Mouse (Mus musculus) neural tube, embryonic 15.5 days (tissue): Measurements from ENCODE around the gene Gm37240. TPM values are rescaled to one million over a fixed set of nuclear protein-coding genes. Genes with fewer than 3 reads are reported as not detected.

Experiments
- ATAC-seq: fragments of 200-750 bp; cut with Nextera tagmentation; 2 replicates; pipeline ENCODE4 v1.8.0; 2017; ENCODE audit warnings: mild to moderate bottlenecking, moderate TSS enrichment, moderate library complexity; ENCODE audit not compliant: low FRiP score
- H3K27ac ChIP-seq: fragments of 300-500 bp; sonication (generic); replicated peaks from 2 replicates; pipeline ENCODE4 v1.5.1; 2015; ENCODE audit warnings: mild to moderate bottlenecking, inconsistent platforms
- H3K27me3 ChIP-seq: fragments of 300-500 bp; sonication (generic); replicated peaks from 2 replicates; pipeline ENCODE4 v1.6.1; 2015; ENCODE audit warnings: inconsistent platforms
- H3K36me3 ChIP-seq: fragments of 300-500 bp; sonication (generic); 2 replicates; pipeline ENCODE4 v1.6.1; 2015; ENCODE audit warnings: inconsistent platforms
- H3K4me1 ChIP-seq: fragments of 300-500 bp; sonication (generic); 2 replicates; pipeline ENCODE4 v1.6.1; 2015; ENCODE audit warnings: inconsistent platforms
- H3K4me2 ChIP-seq: fragments of 300-500 bp; sonication (generic); 2 replicates; pipeline ENCODE4 v1.6.1; 2015; ENCODE audit warnings: inconsistent platforms, mild to moderate bottlenecking, moderate library complexity
- H3K4me3 ChIP-seq: fragments of 300-500 bp; sonication (generic); replicated peaks from 2 replicates; pipeline ENCODE4 v1.5.1; 2015; ENCODE audit warnings: mild to moderate bottlenecking, inconsistent platforms
- H3K9ac ChIP-seq: fragments of 300-500 bp; sonication (generic); replicated peaks from 2 replicates; pipeline ENCODE4 v1.6.1; 2015; ENCODE audit warnings: mild to moderate bottlenecking, inconsistent platforms
- H3K9me3 ChIP-seq: fragments of 300-500 bp; sonication (generic); replicated peaks from 2 replicates; pipeline ENCODE4 v1.6.1; 2016; ENCODE audit warnings: inconsistent platforms
- WGBS: fragments of 180-500 bp; shearing (Covaris S2); methylation state at CpG from one replicate; pipeline ENCODE4 v1.1.7; 2015; ENCODE audit warnings: mixed read lengths; 5-methylcytosine and 5-hydroxymethylcytosine counted together
- polyA plus RNA-seq: library from polyadenylated mRNA; unstranded; fragments of >200 nt; fragmentation: Nextera tagmentation; extraction: Ambion mirVana; gene quantifications from 2 replicates; pipeline ENCODE4 v1.2.1, GENCODE M21; 2015

Gm37240 gene
- polyA plus RNA-seq, 1 experiment from 2014 or later, result 0.99 TPM

GRCm38 (mm10) chr3:84930683-84931082 lies 956.6 kb downstream of the Gm37240 start:
- WGBS, result 87% methylated on average over 3 of the region's 3 CpGs
- Histone ChIP-seq H3K4me3 (no peak overlapping the region), H3K36me3 (no peaks in the 10 kb centered on the region), H3K27me3 (no peaks in the 10 kb centered on the region), H3K9me3 (no peaks in the 10 kb centered on the region), H3K9ac (no peak overlapping the region), H3K27ac (no peak overlapping the region), H3K4me2 (no peak overlapping the region), H3K4me1 (no peaks in the 10 kb centered on the region)
- ATAC-seq, result no peak

- Histone ChIP-seq H3K36me3 (no peaks in the 10 kb centered on the region), H3K27me3 (no peaks in the 10 kb centered on the region), H3K4me2 (no peak overlapping the region), H3K4me1 (no peaks in the 10 kb centered on the region), H3K27ac (no peak overlapping the region), H3K9me3 (no peaks in the 10 kb centered on the region), H3K4me3 (no peak overlapping the region), H3K9ac (no peak overlapping the region)
- no peak for ATAC-seq
- WGBS, result 95% methylated on average over 3 of the region's 3 CpGs
Observed at GRCm38 (mm10) chr3:84929171-84929570, 958.1 kb downstream of the Gm37240 start.

DNA sequence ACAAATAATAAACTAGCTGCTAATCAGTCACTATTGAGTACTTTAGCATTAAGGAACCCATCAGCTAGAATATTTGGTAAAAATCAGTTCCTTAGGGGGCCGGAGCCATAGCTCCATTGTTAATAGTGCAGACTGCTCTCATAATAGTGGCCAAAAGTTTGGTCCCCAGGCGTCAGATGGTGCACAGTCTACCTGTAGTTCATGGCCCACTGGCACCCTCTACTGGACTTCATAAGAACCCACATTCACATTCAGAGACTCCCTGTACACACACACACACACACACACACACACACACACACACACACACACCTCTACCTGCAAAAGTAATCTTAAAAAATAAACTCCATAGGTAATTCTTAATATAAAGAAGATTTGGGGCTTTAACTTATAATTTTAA lies 959.4 kb downstream of the Gm37240 start:
- Histone ChIP-seq H3K9me3 (no peaks in the 10 kb centered on the region), H3K36me3 (no peaks in the 10 kb centered on the region), H3K27ac (no peak overlapping the region), H3K4me3 (no peak overlapping the region), H3K4me2 (no peak overlapping the region), H3K4me1 (no peaks in the 10 kb centered on the region), H3K27me3 (no peaks in the 10 kb centered on the region), H3K9ac (no peak overlapping the region)
- no peak for ATAC-seq
- WGBS, result 88% methylated on average over 2 of the region's 2 CpGs

- Histone ChIP-seq H3K4me2 (no peak overlapping the region), H3K27me3 (no peaks in the 10 kb centered on the region)
- WGBS, result 86% methylated on average over 8 of the region's 8 CpGs
Observed at GRCm38 (mm10) chr3:84927168-84927794, 960.0 kb downstream of the Gm37240 start.

GRCm38 (mm10) chr3:84926140-84926539 lies 961.2 kb downstream of the Gm37240 start:
- 94% methylated on average over 5 of the region's 5 CpGs for WGBS
- Histone ChIP-seq H3K36me3 (no peaks in the 10 kb centered on the region), H3K4me3 (no peak overlapping the region), H3K9me3 (no peaks in the 10 kb centered on the region), H3K27me3 (no peaks in the 10 kb centered on the region), H3K27ac (no peak overlapping the region), H3K4me2 (no peak overlapping the region), H3K4me1 (no peaks in the 10 kb centered on the region), H3K9ac (no peak overlapping the region)
- ATAC-seq, result no peak

More at GRCm38 (mm10) chr3:84927168-84927794, 960.0 kb downstream of the Gm37240 start:
- Histone ChIP-seq H3K9ac (no peak overlapping the region), H3K4me3 (no peak overlapping the region), H3K36me3 (no peaks in the 10 kb centered on the region), H3K9me3 (no peaks in the 10 kb centered on the region), H3K27ac (no peak overlapping the region), H3K4me1 (no peaks in the 10 kb centered on the region)
- no peak for ATAC-seq

GRCm38 (mm10) chr3:84925229-84925628 lies 962.1 kb downstream of the Gm37240 start:
- H3K27me3 ChIP-seq, result no peaks in the 10 kb centered on the region
- no peak overlapping the region for H3K4me3 ChIP-seq
- H3K9me3 ChIP-seq, result no peaks in the 10 kb centered on the region
- no peak overlapping the region for H3K4me2 ChIP-seq
- no peaks in the 10 kb centered on the region for H3K4me1 ChIP-seq
- no peak overlapping the region for H3K27ac ChIP-seq
- no peak overlapping the region for H3K9ac ChIP-seq
- H3K36me3 ChIP-seq, result no peaks in the 10 kb centered on the region
- 90% methylated on average over 4 of the region's 4 CpGs for WGBS
- no peak for ATAC-seq

DNA sequence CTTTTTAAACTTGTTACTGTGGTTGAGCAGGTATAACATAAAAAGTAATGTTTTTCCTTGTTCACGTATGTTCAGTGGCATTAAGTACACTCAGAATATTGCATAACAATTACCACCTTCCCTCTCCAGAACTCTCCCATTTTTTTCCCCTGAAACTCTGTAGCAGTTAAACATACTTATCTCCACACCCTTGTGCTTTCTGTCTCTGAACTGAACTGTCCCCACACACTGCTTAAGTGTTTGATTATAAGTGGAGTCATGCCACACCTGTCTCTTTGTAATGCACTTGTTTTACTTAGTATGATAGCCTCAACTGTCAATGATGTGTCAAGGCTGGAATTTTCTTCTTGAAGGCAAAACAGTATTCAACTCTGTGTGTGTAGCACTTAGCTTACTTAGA lies 963.6 kb downstream of the Gm37240 start:
- H3K4me3 ChIP-seq, result no peak overlapping the region
- no peaks in the 10 kb centered on the region for H3K27me3 ChIP-seq
- no peak overlapping the region for H3K9ac ChIP-seq
- H3K36me3 ChIP-seq, result no peaks in the 10 kb centered on the region
- WGBS, result 84% methylated on average over 1 of the region's 1 CpGs
- no peaks in the 10 kb centered on the region for H3K4me1 ChIP-seq
- H3K4me2 ChIP-seq, result no peak overlapping the region
- H3K27ac ChIP-seq, result no peak overlapping the region
- H3K9me3 ChIP-seq, result no peaks in the 10 kb centered on the region
- no peak for ATAC-seq

GRCm38 (mm10) chr3:84923256-84923655 lies 964.1 kb downstream of the Gm37240 start:
- WGBS, result 87% methylated on average over 1 of the region's 1 CpGs
- ATAC-seq, result no peak
- H3K4me3 ChIP-seq, result no peak overlapping the region
- H3K4me1 ChIP-seq, result no peaks in the 10 kb centered on the region
- H3K9ac ChIP-seq, result no peak overlapping the region
- H3K4me2 ChIP-seq, result no peak overlapping the region
- no peaks in the 10 kb centered on the region for H3K9me3 ChIP-seq
- H3K27ac ChIP-seq, result no peak overlapping the region
- H3K36me3 ChIP-seq, result no peaks in the 10 kb centered on the region
- no peaks in the 10 kb centered on the region for H3K27me3 ChIP-seq

DNA sequence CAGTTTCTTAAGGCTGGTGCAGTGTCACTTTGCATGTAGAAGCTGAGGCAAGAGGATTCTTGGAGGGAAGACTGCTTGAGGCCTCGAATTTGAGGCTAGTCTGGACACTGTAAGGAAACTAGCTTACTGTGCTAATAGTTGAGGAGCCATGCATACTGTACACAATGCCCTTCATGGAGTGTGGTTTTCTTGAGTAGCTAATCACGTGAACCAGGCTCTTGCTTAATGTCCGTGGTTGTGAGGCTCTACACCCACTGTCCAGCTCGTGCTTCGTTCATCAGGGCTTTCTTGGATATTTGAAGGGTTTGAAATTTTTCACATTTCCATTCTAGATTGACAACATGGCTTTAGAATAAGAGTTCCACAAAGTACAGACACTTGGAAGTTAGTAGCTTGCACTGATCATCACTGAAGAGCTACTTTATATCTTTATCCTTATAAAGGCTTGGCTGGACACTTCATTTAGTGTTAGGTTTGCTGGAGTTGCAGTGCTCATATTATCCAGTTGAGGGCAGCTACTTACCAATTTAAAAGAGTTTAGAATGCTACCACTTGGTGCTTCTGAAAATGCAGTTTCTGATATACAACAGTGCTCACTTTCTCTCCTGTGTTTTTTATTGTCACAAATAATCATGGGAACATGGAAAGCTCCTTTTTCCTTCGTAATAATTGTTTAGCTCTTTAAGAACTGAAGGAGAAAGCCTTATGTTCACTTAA lies 965.5 kb downstream of the Gm37240 start:
- Histone ChIP-seq H3K9me3 (no peaks in the 10 kb centered on the region), H3K36me3 (no peaks in the 10 kb centered on the region), H3K4me3 (no peak overlapping the region), H3K4me2 (no peak overlapping the region), H3K27me3 (no peaks in the 10 kb centered on the region), H3K9ac (no peak overlapping the region), H3K27ac (no peak overlapping the region), H3K4me1 (no peaks in the 10 kb centered on the region)
- no peak for ATAC-seq
- 83% methylated on average over 6 of the region's 6 CpGs for WGBS

- Histone ChIP-seq H3K4me1 (no peaks in the 10 kb centered on the region), H3K27me3 (no peaks in the 10 kb centered on the region), H3K9me3 (no peaks in the 10 kb centered on the region), H3K36me3 (no peaks in the 10 kb centered on the region), H3K4me3 (no peak overlapping the region), H3K27ac (no peak overlapping the region), H3K9ac (no peak overlapping the region), H3K4me2 (no peak overlapping the region)
- 77% methylated on average over 9 of the region's 9 CpGs for WGBS
- no peak for ATAC-seq
Observed at GRCm38 (mm10) chr3:84917903-84918679, 969.2 kb downstream of the Gm37240 start.

GRCm38 (mm10) chr3:84914284-84914683 lies 973.0 kb downstream of the Gm37240 start:
- Histone ChIP-seq H3K4me3 (no peak overlapping the region), H3K36me3 (no peaks in the 10 kb centered on the region), H3K4me1 (no peaks in the 10 kb centered on the region), H3K27ac (no peak overlapping the region), H3K27me3 (no peaks in the 10 kb centered on the region), H3K4me2 (no peak overlapping the region), H3K9me3 (no peaks in the 10 kb centered on the region), H3K9ac (no peak overlapping the region)
- 65% methylated on average over 1 of the region's 1 CpGs for WGBS
- ATAC-seq, result no peak

GRCm38 (mm10) chr3:84906528-84906927 lies 980.8 kb downstream of the Gm37240 start:
- 27% methylated on average over 1 of the region's 1 CpGs for WGBS
- ATAC-seq, result no peak

More at GRCm38 (mm10) chr3:84906528-84906927, 980.8 kb downstream of the Gm37240 start:
- H3K4me1 ChIP-seq, result no peaks in the 10 kb centered on the region
- H3K27me3 ChIP-seq, result no peaks in the 10 kb centered on the region
- no peaks in the 10 kb centered on the region for H3K36me3 ChIP-seq
- H3K9ac ChIP-seq, result no peak overlapping the region
- H3K27ac ChIP-seq, result no peak overlapping the region
- H3K4me2 ChIP-seq, result no peak overlapping the region
- no peaks in the 10 kb centered on the region for H3K9me3 ChIP-seq
- H3K4me3 ChIP-seq, result no peak overlapping the region
